Mouse (Mus musculus) CD4-positive naive resting alpha-beta T cell, adult 57 days (primary cell): ENCODE results near the gene Lcp1. TPM values are rescaled to one million over a fixed set of nuclear protein-coding genes. Genes with fewer than 3 reads are reported as not detected.

Experiments
- total RNA-seq: library from RNA; stranded (reverse); gene quantifications from one replicate; pipeline ENCODE4 v1.2.4, GENCODE M21; 2023

The Lcp1 gene
- total RNA-seq, result 457 TPM

GRCm38 (mm10) chr14:75130501-75131318, at the start of gene Lcp1, which contains the start of gene Lrrc63:
Gene Lcp1, plus strand, starts transcription at chr14:75131101.
Gene Lrrc63, minus strand, starts transcription at chr14:75130881.

GRCm38 (mm10) chr14:75242087-75242486, 111.2 kb downstream of the Lcp1 start, which contains the start of gene Cpb2:
Gene Cpb2, plus strand, starts transcription at chr14:75242287.

Other genes starting within 250 kb of the Lcp1 start
- gene Lrch1, start 183.2 kb upstream of the Lcp1 start, total RNA-seq, result 76.6 TPM
- gene Rubcnl, start 115.1 kb upstream of the Lcp1 start, total RNA-seq, result 4.2 TPM
- not detected for gene Lrrc63, start 220 bp upstream of the Lcp1 start, total RNA-seq
- gene Cpb2, start 111.2 kb downstream of the Lcp1 start, total RNA-seq, result not detected
- gene Zc3h13, start 153.3 kb downstream of the Lcp1 start, total RNA-seq, result 63.4 TPM